Mouse (Mus musculus): Measurements from ENCODE around the gene Sobp. TPM values are rescaled to one million over a fixed set of nuclear protein-coding genes. Genes with fewer than 3 reads are reported as not detected.

Gene Sobp
- polyA plus RNA-seq, 1 experiment: 0.30 TPM

DNA sequence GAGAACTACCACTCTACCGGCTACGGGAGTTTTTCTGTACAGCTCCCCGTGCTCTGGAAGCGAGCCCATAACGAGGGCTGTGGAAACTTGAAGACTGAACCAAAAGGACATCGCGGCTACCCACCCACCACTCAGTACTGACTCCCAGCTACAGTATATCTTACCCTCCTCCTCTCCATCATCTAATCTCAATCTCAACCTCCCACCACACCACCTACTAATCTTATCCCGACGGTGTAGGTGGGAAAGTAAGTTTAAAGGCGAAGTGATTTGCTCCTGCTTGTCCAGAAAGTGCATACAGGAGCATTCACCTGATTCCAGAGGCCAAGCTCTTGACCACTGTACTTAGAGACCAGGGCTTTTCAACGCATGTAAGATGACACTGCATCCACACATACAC lies 40.3 kb downstream of the Sobp start:
- TF ChIP-seq CTCF (conservative IDR thresholded peaks at IDR 0.05; ENCODE audit: insufficient read depth, insufficient read length, low read depth, low read length): no peak
- TF ChIP-seq POLR2A (IDR thresholded peaks at IDR 0.05; ENCODE audit: low read depth, low read length): no peak
- no peaks in the 10 kb centered on the region for H3K4me1 ChIP-seq (ENCODE audit: control insufficient read depth, insufficient read depth, low read length)
- no peak overlapping the region for H3K27ac ChIP-seq (ENCODE audit: insufficient read depth, low read depth, low read length)
- H3K36me3 ChIP-seq (ENCODE audit: control insufficient read depth, insufficient read depth, low read length): no peaks in the 10 kb centered on the region
- no peak overlapping the region for H3K4me3 ChIP-seq (ENCODE audit: insufficient read depth, low read depth, low read length)
- WGBS: 85% methylated on average over 11 of the region's 11 CpGs
- no peaks in the 10 kb centered on the region for H3K27me3 ChIP-seq (replicated peaks; ENCODE audit: control insufficient read depth, insufficient read depth, low read length)
- no peak for DNase-seq

DNA sequence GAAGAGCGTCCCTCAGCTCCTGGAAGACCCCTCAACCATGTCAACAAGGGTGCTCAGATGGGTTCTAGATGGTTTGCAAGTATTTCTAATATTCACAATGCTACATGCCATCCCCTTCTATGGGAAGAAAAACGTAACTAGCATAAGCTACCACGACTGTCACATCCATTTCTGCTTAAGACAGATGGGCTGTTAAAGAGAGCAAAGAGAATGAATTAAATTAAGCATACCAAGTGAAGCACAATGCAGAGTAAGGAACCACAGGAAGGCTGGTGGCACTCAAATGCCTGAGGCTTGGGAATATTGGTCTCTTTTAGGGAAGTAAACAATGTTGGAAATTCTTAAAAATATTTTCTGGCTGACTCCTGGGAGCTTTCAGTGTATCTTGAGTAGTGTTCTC lies 45.6 kb downstream of the Sobp start:
- Histone ChIP-seq H3K27ac (ENCODE audit: insufficient read depth, low read depth, low read length) (no peak overlapping the region), H3K36me3 (ENCODE audit: control insufficient read depth, insufficient read depth, low read length) (no peaks in the 10 kb centered on the region), H3K4me1 (ENCODE audit: control insufficient read depth, insufficient read depth, low read length) (no peaks in the 10 kb centered on the region), H3K27me3 (replicated peaks; ENCODE audit: control insufficient read depth, insufficient read depth, low read length) (no peaks in the 10 kb centered on the region), H3K4me3 (ENCODE audit: insufficient read depth, low read depth, low read length) (no peak overlapping the region)
- TF ChIP-seq POLR2A (IDR thresholded peaks at IDR 0.05; ENCODE audit: low read depth, low read length) (no peak), CTCF (conservative IDR thresholded peaks at IDR 0.05; ENCODE audit: insufficient read depth, insufficient read length, low read depth, low read length) (no peak)
- DNase-seq: no peak
- WGBS: 80% methylated on average over 3 of the region's 3 CpGs

DNA sequence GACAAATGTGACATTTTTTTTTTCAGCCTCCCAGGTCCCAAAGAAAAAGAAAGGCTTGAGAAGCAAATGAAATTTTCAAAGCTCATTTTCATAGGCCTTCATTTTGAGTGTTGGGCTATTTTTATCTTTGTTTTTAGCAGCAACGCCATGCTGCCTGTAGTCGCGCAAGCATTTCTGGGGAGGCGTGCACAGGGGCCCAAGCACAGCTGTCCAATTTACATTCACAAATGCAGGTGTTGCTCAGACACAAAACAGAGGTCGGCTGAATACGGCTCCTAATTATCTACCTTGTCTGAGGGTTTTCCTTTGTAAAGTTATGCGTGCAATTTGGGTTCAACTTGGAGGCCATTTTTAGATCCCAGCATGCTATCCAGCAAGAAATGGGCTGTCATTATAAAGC lies 49.8 kb downstream of the Sobp start:
- Histone ChIP-seq H3K27ac (ENCODE audit: insufficient read depth, low read depth, low read length) (no peak overlapping the region), H3K4me1 (ENCODE audit: control insufficient read depth, insufficient read depth, low read length) (no peaks in the 10 kb centered on the region), H3K27me3 (replicated peaks; ENCODE audit: control insufficient read depth, insufficient read depth, low read length) (no peaks in the 10 kb centered on the region), H3K4me3 (ENCODE audit: insufficient read depth, low read depth, low read length) (no peak overlapping the region), H3K36me3 (ENCODE audit: control insufficient read depth, insufficient read depth, low read length) (no peaks in the 10 kb centered on the region)
- no peak for DNase-seq
- TF ChIP-seq CTCF (conservative IDR thresholded peaks at IDR 0.05; ENCODE audit: insufficient read depth, insufficient read length, low read depth, low read length): no peak
- TF ChIP-seq POLR2A (IDR thresholded peaks at IDR 0.05; ENCODE audit: low read depth, low read length): no peak
- WGBS: 88% methylated on average over 7 of the region's 7 CpGs

DNA sequence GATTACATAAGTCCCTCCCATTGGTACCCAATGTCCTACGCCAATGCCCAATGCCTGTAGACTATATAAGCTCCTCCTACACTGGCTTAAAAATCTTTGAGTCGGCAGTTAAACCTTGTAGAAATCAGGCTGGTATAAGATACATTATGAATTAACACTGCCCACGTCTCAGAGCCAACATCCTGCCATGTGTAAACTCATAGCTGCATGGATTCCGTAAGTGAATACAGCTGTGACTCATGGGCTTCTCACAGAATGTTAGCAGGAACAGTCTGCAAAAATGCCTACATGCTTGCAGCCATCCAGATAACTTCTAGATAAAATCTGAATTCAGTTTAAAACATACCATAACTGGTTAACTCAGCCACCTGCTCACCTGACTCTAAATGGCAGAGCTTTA lies 50.2 kb downstream of the Sobp start:
- Histone ChIP-seq H3K27me3 (replicated peaks; ENCODE audit: control insufficient read depth, insufficient read depth, low read length) (no peaks in the 10 kb centered on the region), H3K27ac (ENCODE audit: insufficient read depth, low read depth, low read length) (no peak overlapping the region), H3K36me3 (ENCODE audit: control insufficient read depth, insufficient read depth, low read length) (no peaks in the 10 kb centered on the region), H3K4me3 (ENCODE audit: insufficient read depth, low read depth, low read length) (no peak overlapping the region), H3K4me1 (ENCODE audit: control insufficient read depth, insufficient read depth, low read length) (no peaks in the 10 kb centered on the region)
- no peak for DNase-seq
- 89% methylated on average over 4 of the region's 4 CpGs for WGBS
- TF ChIP-seq POLR2A (IDR thresholded peaks at IDR 0.05; ENCODE audit: low read depth, low read length): no peak
- no peak for TF ChIP-seq CTCF (conservative IDR thresholded peaks at IDR 0.05; ENCODE audit: insufficient read depth, insufficient read length, low read depth, low read length)

DNA sequence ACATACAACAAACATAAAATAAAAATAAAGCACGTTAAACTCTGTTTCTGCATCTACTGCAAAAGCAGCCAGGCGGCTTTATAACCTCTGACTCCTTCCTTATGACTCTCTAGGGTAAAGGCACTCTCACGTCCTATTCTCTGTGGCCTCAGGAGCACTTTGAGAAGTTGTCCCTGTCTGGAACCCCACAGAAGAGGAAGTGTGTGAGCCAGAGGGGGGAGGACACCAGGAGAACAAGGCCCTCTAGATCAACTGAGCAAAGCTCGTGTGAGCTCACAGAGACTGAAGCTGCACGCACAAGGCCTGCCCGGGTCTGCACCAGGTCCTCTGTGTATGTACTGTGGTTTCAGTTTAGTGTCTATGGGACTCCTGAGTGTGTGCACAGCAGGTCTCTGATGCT lies 50.9 kb downstream of the Sobp start:
- no peaks in the 10 kb centered on the region for H3K36me3 ChIP-seq (ENCODE audit: control insufficient read depth, insufficient read depth, low read length)
- H3K27me3 ChIP-seq (replicated peaks; ENCODE audit: control insufficient read depth, insufficient read depth, low read length): no peaks in the 10 kb centered on the region
- no peak overlapping the region for H3K27ac ChIP-seq (ENCODE audit: insufficient read depth, low read depth, low read length)
- no peaks in the 10 kb centered on the region for H3K4me1 ChIP-seq (ENCODE audit: control insufficient read depth, insufficient read depth, low read length)
- DNase-seq: no peak
- TF ChIP-seq CTCF (conservative IDR thresholded peaks at IDR 0.05; ENCODE audit: insufficient read depth, insufficient read length, low read depth, low read length) (no peak), POLR2A (IDR thresholded peaks at IDR 0.05; ENCODE audit: low read depth, low read length) (no peak)
- no peak overlapping the region for H3K4me3 ChIP-seq (ENCODE audit: insufficient read depth, low read depth, low read length)
- WGBS: 72% methylated on average over 6 of the region's 6 CpGs

DNA sequence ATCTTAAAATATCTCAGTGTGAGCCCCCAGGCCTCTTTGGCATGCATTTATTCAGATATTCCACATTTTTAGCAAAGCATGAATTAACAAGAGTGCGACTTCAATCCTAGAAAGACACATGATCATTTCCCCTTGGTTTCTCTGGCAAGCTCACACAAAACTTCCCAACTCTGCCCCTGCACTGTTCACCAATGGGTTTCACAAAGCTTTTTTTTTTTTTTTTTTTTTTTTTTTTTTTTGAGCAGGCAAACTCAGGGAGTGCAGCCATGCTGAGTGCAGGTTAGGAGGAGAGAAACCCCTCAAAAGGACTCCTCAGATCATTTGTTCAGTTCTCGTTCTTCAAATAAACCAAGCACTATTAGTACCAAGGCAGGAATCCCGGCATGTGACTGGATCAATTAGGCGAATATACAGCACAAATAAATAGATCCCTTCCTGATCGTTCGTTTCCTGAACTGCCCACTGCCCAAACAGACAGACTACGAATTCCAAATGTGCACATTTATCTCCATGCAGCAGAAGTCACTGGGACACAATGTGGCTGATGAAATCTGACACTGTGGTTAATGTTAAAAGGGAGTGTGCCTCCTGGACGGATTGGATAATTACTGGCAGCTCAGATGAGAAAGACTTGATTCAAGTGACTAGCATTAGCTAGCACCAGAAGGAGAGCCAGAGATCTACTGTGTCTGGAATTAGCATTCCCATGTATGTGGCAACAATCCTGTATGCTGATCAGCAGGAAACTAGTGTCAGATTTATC lies 53.5 kb downstream of the Sobp start:
- no peak overlapping the region for H3K4me3 ChIP-seq (ENCODE audit: insufficient read depth, low read depth, low read length)
- 51% methylated on average over 8 of the region's 8 CpGs for WGBS
- TF ChIP-seq CTCF (conservative IDR thresholded peaks at IDR 0.05; ENCODE audit: insufficient read depth, insufficient read length, low read depth, low read length) (no peak), POLR2A (IDR thresholded peaks at IDR 0.05; ENCODE audit: low read depth, low read length) (no peak)
- no peak overlapping the region for H3K27ac ChIP-seq (ENCODE audit: insufficient read depth, low read depth, low read length)
- H3K4me1 ChIP-seq (ENCODE audit: control insufficient read depth, insufficient read depth, low read length): no peaks in the 10 kb centered on the region
- DNase-seq: no peak
- H3K36me3 ChIP-seq (ENCODE audit: control insufficient read depth, insufficient read depth, low read length): no peaks in the 10 kb centered on the region
- no peaks in the 10 kb centered on the region for H3K27me3 ChIP-seq (replicated peaks; ENCODE audit: control insufficient read depth, insufficient read depth, low read length)

DNA sequence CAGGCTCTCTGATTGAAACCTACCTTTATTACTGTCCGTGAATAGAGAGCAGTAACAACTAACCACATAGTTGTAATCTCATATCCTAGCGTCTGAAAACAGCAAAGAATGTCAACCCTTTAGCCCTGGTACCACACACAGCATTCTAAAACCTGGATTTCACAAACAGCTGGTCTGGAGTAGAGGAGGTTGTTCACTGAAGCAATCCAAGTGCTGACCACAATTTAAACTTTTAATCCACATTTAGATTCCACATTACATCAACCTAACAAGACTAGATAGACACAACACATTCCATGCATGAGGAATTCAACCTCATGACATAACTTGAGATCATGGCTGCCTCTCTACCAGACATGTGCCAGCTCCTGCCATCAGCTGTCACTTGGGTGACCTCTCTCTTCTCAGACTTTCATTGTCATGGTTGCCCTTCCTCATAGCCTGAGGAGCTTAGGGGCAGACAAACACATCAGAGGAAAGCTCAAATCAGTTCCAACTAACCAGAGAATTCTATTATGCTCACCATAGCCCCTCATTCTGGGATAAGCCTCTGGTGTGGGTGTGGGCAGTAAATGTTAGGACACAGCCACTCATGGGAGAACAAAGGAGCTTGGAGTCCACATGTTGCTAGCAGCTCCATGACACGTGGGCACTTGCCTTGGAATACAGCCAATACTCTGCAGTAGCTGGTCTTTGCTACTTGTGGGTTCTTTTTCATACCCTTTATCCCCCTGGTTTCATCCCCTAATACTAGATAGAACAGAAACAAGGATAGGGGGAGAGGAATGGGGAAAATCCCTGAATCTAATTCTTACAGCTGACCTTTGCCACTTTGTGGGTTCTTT lies 58.0 kb downstream of the Sobp start:
- no peak for TF ChIP-seq POLR2A (IDR thresholded peaks at IDR 0.05; ENCODE audit: low read depth, low read length)
- no peak for TF ChIP-seq CTCF (conservative IDR thresholded peaks at IDR 0.05; ENCODE audit: insufficient read depth, insufficient read length, low read depth, low read length)
- Histone ChIP-seq H3K4me1 (ENCODE audit: control insufficient read depth, insufficient read depth, low read length) (no peaks in the 10 kb centered on the region), H3K27me3 (replicated peaks; ENCODE audit: control insufficient read depth, insufficient read depth, low read length) (no peaks in the 10 kb centered on the region), H3K36me3 (ENCODE audit: control insufficient read depth, insufficient read depth, low read length) (no peaks in the 10 kb centered on the region), H3K4me3 (ENCODE audit: insufficient read depth, low read depth, low read length) (no peak overlapping the region), H3K27ac (ENCODE audit: insufficient read depth, low read depth, low read length) (no peak overlapping the region)
- DNase-seq: no peak
- WGBS: 65% methylated on average over 3 of the region's 3 CpGs

Measured in kidney, adult 2 months (tissue).